Mouse (Mus musculus): ENCODE measurements around the gene Gpx6.

Gpx6 gene

GRCm38 (mm10) chr13:21322509-21323375 is 10.8 kb downstream of the Gpx6 start:
- no peak for DNase-seq (ENCODE audit: low read depth in 2 of 2, low spot score in 2 of 2)

- DNase-seq (ENCODE audit: low read depth in 2 of 2, low spot score in 2 of 2) = no peak
Measured at GRCm38 (mm10) chr13:21323405-21323804, 11.5 kb downstream of the Gpx6 start.

GRCm38 (mm10) chr13:21326191-21326590 is 14.3 kb downstream of the Gpx6 start:
- no peak for DNase-seq (ENCODE audit: low read depth in 2 of 2, low spot score in 2 of 2)

GRCm38 (mm10) chr13:21326657-21327211 is 14.8 kb downstream of the Gpx6 start:
- peak in 1 of 2 experiments; percentile 4 for DNase-seq (ENCODE audit: low read depth in 2 of 2, low spot score in 2 of 2)

GRCm38 (mm10) chr13:21327424-21327823 is 15.5 kb downstream of the Gpx6 start:
- DNase-seq (ENCODE audit: low read depth in 2 of 2, low spot score in 2 of 2) = no peak

- no peak for DNase-seq (ENCODE audit: low read depth in 2 of 2, low spot score in 2 of 2)
Measured at GRCm38 (mm10) chr13:21346610-21347009, 34.7 kb downstream of the Gpx6 start, which contains the start of gene Olfr1367. TSS of gene Olfr1367 (plus strand) at chr13:21346910.

- no peak for DNase-seq (ENCODE audit: low read depth in 2 of 2, low spot score in 2 of 2)
Measured at GRCm38 (mm10) chr13:21350593-21350992, 38.7 kb downstream of the Gpx6 start.

GRCm38 (mm10) chr13:21362621-21363248 is 50.8 kb downstream of the Gpx6 start, which contains the start of gene Zscan12:
TSS of gene Zscan12 (plus strand) at chr13:21362820.
- peak; percentile 47 to 67 for DNase-seq (ENCODE audit: low read depth in 2 of 2, low spot score in 2 of 2)

- no peak for DNase-seq (ENCODE audit: low read depth in 2 of 2, low spot score in 2 of 2)
Measured at GRCm38 (mm10) chr13:21363719-21364118, 51.8 kb downstream of the Gpx6 start.

- peak; percentile 37 to 61 for DNase-seq (ENCODE audit: low read depth in 2 of 2, low spot score in 2 of 2)
Measured at GRCm38 (mm10) chr13:21366635-21367034, 54.7 kb downstream of the Gpx6 start.
